Mouse (Mus musculus) gastrocnemius, adult 18-20 months (tissue): ENCODE measurements at regions not wholly inside any gene's neighbourhood (a gene's known extent, or its start where the extent isn't known, plus 50 kb on each side); places are given as distances from the start of the nearest gene placed in this dataset.
A peak's percentile ranks its signal among the peaks of the same experiment; 100 is the strongest.
"Not testable (repeated sequence)": the region's sequence is repeated elsewhere in the genome, so short reads cannot be mapped to it uniquely, and the experiment has no call there.

ENCODE experiments used
- DNase-seq: peaks from one replicate; pipeline ENCODE4 v3.0.0; 2021; ENCODE audit warnings: low spot score

GRCm38 (mm10) chr16:31553361-31554146 is 109.7 kb upstream of the Dlg1 start:
- DNase-seq: no peak

GRCm38 (mm10) chr16:31560426-31560825 is 102.8 kb upstream of the Dlg1 start:
- DNase-seq: no peak

GRCm38 (mm10) chr16:31564926-31565325 is 98.3 kb upstream of the Dlg1 start:
- DNase-seq: no peak

- DNase-seq: no peak
Observed at GRCm38 (mm10) chr16:31568316-31568715, 94.9 kb upstream of the Dlg1 start.

- peak; percentile 40 for DNase-seq
Observed at GRCm38 (mm10) chr16:31569871-31570270, 93.4 kb upstream of the Dlg1 start.

- peak; percentile 78 for DNase-seq
Observed at GRCm38 (mm10) chr16:31570311-31571139, 92.7 kb upstream of the Dlg1 start.

GRCm38 (mm10) chr16:31573833-31574232 is 89.4 kb upstream of the Dlg1 start:
- DNase-seq: not testable (repeated sequence)

GRCm38 (mm10) chr16:31575646-31576045 is 87.6 kb upstream of the Dlg1 start:
- not testable (repeated sequence) for DNase-seq

- DNase-seq: no peak
Observed at GRCm38 (mm10) chr16:31576422-31576821, 86.8 kb upstream of the Dlg1 start.

GRCm38 (mm10) chr16:31577347-31577746 is 85.9 kb upstream of the Dlg1 start:
- no peak for DNase-seq

- DNase-seq: no peak
Observed at GRCm38 (mm10) chr16:31579318-31579717, 83.9 kb upstream of the Dlg1 start.

GRCm38 (mm10) chr16:31580779-31581178 is 82.5 kb upstream of the Dlg1 start:
- no peak for DNase-seq

- DNase-seq: no peak
Observed at GRCm38 (mm10) chr16:31582885-31583284, 80.4 kb upstream of the Dlg1 start.

- DNase-seq: no peak
Observed at GRCm38 (mm10) chr16:31583627-31584026, 79.6 kb upstream of the Dlg1 start.

- no peak for DNase-seq
Observed at GRCm38 (mm10) chr16:31584216-31584823, 78.9 kb upstream of the Dlg1 start.

GRCm38 (mm10) chr16:31587036-31587435 is 76.2 kb upstream of the Dlg1 start:
- no peak for DNase-seq

- DNase-seq: peak; percentile 78
Observed at GRCm38 (mm10) chr16:31589576-31589975, 73.7 kb upstream of the Dlg1 start.

- no peak for DNase-seq
Observed at GRCm38 (mm10) chr16:31591565-31591964, 71.7 kb upstream of the Dlg1 start.

- peak; percentile 50 for DNase-seq
Observed at GRCm38 (mm10) chr16:31592014-31592871, 71.0 kb upstream of the Dlg1 start.

GRCm38 (mm10) chr16:31592973-31593683 is 70.1 kb upstream of the Dlg1 start:
- DNase-seq: peak; percentile 63

GRCm38 (mm10) chr16:31597965-31598364 is 65.3 kb upstream of the Dlg1 start:
- DNase-seq: no peak
